Mouse (Mus musculus): ENCODE data around the gene Mfrp.

Mfrp gene

GRCm38 (mm10) chr9:44129633-44130032 is 28.1 kb downstream of the Mfrp start:
- DNase-seq (ENCODE audit: low spot score in 2 of 2): no peak

GRCm38 (mm10) chr9:44130034-44130433 is 28.5 kb downstream of the Mfrp start:
- DNase-seq (ENCODE audit: low spot score in 2 of 2): peak; percentile 49 to 52

- no peak for DNase-seq (ENCODE audit: low spot score in 2 of 2)
These were observed 29.2 kb downstream of the Mfrp start for GRCm38 (mm10) chr9:44130581-44131275.

GRCm38 (mm10) chr9:44131276-44131590 is 29.7 kb downstream of the Mfrp start:
- no peak for DNase-seq (ENCODE audit: low spot score in 2 of 2)

GRCm38 (mm10) chr9:44132200-44132599 is 30.7 kb downstream of the Mfrp start:
- no peak for DNase-seq (ENCODE audit: low spot score in 2 of 2)

GRCm38 (mm10) chr9:44133287-44133686 is 31.8 kb downstream of the Mfrp start:
- DNase-seq (ENCODE audit: low spot score in 2 of 2): no peak

- DNase-seq (ENCODE audit: low spot score in 2 of 2): peak; percentile 38
These were observed 32.7 kb downstream of the Mfrp start, which contains the start of gene Mcam for GRCm38 (mm10) chr9:44134101-44134850. Mcam (plus strand) TSS chr9:44134469.

GRCm38 (mm10) chr9:44134851-44135730 is 33.6 kb downstream of the Mfrp start:
- peak; percentile 27 to 56 for DNase-seq (ENCODE audit: low spot score in 2 of 2)

GRCm38 (mm10) chr9:44135731-44136411 is 34.3 kb downstream of the Mfrp start:
- no peak for DNase-seq (ENCODE audit: low spot score in 2 of 2)

GRCm38 (mm10) chr9:44137846-44138245 is 36.3 kb downstream of the Mfrp start:
- DNase-seq (ENCODE audit: low spot score in 2 of 2): no peak

- DNase-seq (ENCODE audit: low spot score in 2 of 2): no peak
These were observed 40.4 kb downstream of the Mfrp start for GRCm38 (mm10) chr9:44141951-44142350.

- DNase-seq (ENCODE audit: low spot score in 2 of 2): no peak
These were observed 41.9 kb downstream of the Mfrp start for GRCm38 (mm10) chr9:44143421-44143820.

- DNase-seq (ENCODE audit: low spot score in 2 of 2): no peak
These were observed 42.6 kb downstream of the Mfrp start for GRCm38 (mm10) chr9:44144023-44144717.

- DNase-seq (ENCODE audit: low spot score in 2 of 2): no peak
These were observed 43.2 kb downstream of the Mfrp start for GRCm38 (mm10) chr9:44144718-44145060.

- DNase-seq (ENCODE audit: low spot score in 2 of 2): no peak
These were observed 45.8 kb downstream of the Mfrp start for GRCm38 (mm10) chr9:44147290-44147689.
